Mouse (Mus musculus) heart, adult 18-20 months (tissue): ENCODE data around the gene BC052040. TPM values are rescaled to one million over a fixed set of nuclear protein-coding genes. Genes with fewer than 3 reads are reported as not detected.

Experiments
- DNase-seq, 2 experiments: peaks; one replicate each; pipeline ENCODE4 v3.0.0; 2021 to 2022; ENCODE audit warnings: mixed read lengths in 1 of 2
- total RNA-seq, 2 experiments: library from RNA; stranded (reverse); gene quantifications; 2 replicates each; pipeline ENCODE4 v1.2.3; 2021

BC052040 gene
- total RNA-seq, 2 experiments from 2014 or later = 3.0 to 4.0 TPM

DNA sequence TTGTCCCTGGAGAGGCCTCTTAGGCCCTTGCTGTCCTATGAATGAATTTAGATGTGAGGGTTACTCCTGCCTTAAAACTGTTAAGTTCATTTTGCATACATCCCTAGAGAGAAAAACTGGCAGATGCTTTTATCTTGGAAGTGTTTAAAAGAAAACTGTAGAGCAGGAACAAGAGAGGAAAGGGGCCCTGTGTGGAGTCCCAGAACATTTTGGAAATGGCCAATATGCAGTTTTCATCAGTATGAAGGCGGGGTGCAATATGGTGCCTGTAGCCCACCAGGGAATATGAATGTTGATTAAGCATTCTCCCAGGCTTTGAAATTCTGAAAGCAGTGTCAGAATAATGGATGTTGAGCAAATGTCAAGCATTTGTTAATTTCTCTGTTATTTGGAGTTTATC, 19.8 kb downstream of the BC052040 start:
- DNase-seq = no peak

DNA sequence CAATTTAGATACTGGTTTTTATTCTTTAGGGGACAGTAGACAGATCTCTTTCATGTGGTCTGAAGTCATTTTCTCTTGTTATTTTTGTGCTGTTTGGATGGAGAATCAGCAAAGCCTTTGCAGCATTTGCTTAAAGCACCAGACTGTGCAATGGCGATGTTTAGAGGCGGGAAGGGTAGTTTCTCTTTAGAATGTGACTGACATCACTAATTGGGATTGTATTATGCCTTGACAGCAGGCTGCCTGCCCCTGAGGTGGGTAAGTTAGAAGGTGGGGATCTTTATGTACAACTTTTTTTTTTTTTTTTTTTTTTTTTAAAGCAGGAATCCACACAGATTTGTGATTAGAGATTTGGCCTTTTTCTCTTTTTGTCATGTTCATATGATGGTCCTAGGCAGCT, 20.6 kb downstream of the BC052040 start:
- no peak for DNase-seq

DNA sequence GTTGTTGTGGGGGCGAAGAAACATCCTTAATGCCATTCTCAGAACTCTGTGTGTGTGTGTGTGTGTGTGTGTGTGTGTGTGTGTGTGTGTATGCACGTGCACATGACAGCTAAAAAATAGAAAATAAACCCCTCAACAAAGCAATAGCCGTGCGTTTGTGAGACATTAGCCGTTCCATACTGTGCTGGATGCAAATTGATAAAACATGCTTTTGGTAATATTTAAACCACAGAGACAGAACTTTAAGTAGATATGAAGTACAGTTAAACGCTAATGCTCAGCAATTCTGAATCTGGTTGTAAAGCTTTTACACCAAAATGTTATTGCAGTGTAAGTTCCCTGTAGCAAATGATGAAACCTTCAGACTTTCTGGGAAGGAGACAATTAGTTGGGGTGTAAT, 22.6 kb downstream of the BC052040 start:
- no peak for DNase-seq

DNA sequence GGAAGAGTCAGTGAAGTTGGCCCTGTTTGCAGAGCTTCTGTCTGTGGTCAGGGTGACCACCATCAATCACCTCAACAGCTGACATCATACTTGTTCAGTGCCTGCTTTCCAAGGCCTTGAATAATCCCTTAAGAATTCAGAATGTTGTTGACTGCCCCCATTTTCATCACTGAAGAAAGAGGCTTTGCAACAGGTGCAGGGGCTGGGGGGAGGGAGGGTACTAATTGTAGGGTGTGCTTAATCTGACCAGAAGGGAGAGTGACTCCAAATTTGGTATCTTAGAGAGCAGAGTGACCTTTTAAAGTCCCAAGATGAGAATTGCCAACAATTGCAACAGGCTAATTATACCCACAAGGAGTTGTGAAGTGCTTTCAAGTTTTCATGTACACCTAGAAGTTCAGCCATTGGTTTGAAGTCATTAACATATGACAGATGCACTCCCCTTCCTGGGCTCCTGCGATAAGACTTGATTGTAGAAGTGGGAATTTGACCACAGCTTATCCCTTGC, 24.4 kb downstream of the BC052040 start:
- DNase-seq = no peak

DNA sequence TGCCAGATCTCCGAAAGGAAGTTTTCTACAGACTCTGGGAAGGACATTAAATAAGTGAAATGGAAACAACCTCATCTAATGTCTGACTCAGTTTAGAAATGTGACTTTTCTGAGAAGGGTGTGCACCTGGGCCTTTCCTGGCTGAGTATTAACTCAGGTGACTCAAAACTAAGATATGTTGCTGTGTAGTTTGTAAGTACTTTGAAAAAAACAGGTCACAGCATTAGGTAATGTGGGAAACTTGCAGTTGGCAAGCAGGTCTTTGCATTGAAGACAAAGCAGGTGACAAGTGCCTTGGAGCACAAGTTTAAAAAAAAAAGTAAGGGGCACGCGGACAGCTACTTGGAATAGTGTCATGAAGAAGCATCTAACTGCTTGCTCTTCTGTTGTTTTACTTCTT, 27.5 kb downstream of the BC052040 start:
- DNase-seq = no peak

DNA sequence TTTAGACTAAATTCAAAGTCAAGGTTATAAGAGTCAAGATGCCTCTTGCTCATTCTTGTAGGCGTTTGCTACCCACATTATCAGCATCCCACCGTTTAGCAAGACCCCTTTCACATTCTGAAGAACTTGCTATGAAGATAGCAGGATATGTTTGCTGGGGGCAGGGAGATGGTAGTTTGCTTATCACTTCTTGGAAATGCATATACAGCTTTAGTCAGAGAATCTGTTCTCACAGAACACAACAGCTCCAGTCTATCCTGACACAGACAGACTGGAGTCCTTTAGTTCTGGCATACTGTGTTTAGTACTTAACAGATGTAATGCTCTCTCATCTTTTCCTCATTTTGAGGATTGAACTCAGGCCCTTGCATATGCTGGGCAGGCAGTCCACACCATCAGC, 28.6 kb downstream of the BC052040 start:
- no peak for DNase-seq

DNA sequence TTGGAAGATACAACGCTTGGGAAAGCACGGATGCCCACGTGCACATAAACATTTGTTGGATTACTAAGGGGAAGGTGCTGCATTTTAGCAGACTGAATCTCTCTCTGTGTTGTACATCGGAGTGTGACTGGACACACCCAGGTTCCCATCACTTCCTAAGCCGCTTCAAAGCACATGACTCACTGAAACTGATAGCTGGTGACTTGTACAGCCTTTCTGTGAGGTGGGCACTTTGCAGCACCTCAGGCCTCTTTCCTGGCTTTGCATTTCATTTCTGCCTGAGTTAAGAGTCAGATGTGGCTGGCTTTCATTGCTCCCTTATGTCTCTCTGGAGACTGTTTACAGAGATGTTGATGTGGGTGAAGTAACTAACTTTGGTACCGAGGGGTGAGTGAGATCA, 29.0 kb downstream of the BC052040 start:
- no peak for DNase-seq

DNA sequence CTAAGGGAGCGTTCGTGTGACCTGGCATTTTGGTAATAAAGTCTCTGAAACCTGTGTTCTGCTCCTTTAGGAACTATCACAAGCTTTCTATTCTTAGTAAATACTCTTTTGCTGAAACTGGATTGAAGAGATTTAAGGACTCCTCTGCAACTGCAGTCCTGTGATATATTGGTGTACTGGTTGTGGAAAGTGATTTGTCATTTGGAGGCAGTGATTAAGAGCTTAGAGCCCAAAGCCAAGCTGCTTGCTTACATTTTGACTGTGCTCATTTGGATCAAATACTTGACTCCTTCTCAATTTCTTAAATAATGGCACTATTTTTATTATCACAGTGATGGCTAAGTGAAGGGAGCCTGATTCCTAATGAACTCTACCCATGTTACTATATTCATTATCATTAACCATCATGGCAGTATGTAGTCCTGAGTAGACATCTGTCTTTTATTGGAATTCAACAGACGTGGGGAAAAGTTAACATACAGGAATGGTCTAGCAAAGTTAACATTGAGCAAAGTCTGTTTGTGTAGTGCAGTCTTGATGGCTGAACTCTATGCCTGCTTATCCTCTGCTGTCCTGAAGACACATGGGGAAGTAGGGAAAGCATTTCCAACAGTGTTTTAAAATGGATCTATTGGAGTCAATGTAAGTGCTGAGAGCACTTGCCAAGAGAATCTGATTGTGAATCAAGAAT, 32.5 kb downstream of the BC052040 start:
- DNase-seq = no peak

DNA sequence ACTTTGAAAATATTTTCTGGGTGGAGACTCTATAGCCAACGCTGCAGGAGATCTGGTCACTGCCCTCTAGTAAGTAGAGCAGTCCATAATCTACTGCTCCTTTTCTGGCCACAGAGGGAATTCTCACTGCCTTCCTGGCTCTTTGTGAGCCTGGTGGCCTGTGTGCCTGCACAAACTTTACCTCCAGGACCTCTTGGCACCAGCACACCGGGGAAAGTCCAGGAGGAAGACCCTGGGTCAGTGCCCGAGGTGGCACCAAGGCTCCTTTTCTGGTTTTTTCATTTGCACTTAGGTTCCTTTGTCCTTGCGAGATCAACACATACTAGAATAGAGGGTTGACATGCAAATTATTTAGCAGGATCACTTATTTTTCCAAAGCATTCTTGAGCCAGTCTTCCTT, 47.0 kb downstream of the BC052040 start:
- DNase-seq = no peak

DNA sequence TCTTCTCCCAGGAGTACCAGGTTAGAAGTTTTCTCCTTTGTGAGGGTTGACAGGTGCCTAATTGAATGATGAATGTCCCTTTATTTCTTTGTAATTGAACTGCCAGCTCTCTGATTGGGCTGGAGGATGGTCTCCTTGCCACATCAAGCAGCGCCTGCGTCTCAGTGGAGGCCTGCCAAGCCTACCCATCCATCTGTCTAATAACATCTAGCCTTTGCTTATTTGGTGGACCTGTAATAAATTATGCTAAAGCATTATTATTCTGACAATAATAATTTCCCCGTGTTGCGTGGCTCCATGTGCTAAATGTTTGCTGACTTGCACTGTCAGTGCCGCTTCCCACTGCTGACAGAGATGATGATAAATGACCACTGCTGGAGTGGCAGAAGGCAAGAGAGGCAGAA, 49.5 kb downstream of the BC052040 start:
- DNase-seq = no peak

DNA sequence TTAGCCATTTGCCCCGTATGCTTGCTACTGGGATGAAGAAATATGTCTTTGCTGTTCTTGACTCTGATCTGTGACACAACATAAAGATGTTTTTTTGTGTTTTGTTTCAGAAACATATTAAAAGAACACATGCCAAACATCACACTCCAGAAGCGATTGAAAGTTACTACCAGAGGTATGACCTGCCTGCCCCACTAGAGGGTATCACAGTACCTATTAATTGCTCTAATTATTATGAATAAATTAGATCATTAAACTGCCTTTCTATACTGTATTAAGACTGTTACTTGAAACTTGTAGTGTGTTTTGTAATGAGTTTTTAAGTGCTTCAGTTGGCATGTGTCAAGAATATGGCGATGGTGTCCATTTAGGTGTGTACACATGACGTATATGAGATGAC, 50.3 kb downstream of the BC052040 start:
- no peak for DNase-seq

DNA sequence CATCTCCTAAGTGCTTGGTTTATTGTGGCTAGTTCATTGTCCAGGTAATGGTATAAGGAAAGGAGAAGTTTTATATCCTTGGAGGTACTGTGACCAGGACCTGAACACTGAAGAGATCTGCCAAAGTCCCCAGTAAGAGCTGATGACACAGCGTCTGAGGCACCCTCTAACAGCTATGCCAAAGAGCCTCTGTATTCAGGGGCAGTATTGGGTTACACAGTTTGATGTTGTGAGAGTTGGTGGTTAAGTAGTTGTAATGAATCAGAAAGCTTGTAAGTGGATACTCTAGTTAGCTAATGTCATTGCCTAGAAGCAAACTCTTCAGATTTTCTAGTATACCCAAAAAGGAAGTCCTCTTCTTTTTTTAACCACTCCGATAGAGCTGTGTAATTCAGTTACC, 68.7 kb downstream of the BC052040 start:
- no peak for DNase-seq

DNA sequence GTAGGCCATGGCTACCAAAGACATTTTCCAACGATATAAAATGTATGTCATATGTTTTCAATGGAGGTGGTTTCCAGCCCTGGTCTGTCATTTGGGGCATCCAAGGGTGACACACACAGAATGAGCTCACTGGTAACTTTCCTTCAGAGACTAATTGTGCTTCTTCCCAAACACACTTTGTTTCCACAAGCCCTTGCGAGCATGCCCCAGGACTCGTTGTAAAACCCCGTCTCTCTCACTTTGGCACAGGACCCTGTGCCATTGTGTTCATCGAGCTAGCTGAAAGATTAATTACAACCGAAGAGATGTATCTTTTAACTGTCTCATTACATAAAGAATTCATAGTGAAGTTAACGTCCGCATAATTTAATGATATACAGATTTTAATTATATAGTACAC, 78.2 kb downstream of the BC052040 start:
- DNase-seq = no peak

DNA sequence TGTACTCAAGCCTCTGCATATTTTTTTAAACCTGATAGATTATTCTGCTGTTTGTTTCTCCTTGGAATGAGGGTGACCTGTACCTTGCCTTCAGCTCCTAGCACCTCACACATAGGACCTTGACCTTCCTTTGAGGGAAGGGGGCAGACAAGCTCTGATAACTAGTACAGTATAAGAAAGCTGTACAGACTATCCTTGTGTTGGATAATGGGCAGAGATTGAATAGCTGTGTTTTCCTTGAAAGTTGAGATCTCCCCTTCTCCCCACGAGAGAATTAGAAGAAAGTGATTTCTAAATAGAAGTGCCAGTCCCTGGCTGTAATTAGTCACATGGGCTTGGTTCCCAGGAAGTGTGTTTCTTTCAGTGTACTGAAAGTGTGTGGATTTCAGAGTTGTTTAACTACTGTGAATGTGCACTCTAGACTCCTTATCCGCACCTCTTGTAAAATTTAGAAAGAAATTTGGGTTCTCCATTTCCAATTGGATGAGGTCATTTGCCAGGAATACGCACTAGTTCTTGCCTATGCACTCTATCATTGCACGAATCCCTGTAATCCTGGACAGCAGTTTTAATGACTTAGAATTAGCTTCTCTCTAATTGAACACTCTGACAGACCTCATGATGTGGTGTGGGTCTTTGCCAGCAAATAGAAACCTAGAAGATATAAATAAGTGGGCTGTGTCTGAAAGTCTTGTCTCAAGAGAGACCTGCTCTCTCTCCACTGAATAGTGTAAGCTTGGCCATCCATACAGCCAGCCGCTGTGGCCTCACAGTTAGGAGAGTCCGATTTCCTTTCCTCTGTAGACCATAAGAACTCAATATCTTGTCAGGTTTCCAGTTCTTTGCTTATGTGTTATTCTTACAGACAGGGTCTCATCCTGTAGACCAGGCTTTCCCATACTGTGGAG, 79.0 kb downstream of the BC052040 start:
- no peak for DNase-seq

DNA sequence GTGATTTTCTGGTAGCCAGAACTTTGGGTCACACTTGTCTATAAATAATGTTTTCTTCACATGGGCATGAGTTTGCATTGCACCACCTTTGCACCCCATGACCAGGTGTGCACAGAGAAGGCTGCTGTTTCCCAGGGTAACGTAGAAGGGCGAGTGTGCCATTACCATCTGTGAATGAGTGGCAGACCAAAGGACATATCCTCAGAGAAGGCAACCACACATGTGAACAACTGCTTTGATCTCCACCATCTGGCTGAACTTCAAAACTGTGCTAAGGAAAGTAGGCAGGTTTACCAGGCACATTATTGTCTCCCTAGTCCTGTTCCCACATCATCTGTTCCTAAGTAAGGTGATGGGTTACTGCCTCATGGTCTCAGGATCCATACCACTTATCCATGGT, 86.0 kb downstream of the BC052040 start:
- no peak for DNase-seq

DNA sequence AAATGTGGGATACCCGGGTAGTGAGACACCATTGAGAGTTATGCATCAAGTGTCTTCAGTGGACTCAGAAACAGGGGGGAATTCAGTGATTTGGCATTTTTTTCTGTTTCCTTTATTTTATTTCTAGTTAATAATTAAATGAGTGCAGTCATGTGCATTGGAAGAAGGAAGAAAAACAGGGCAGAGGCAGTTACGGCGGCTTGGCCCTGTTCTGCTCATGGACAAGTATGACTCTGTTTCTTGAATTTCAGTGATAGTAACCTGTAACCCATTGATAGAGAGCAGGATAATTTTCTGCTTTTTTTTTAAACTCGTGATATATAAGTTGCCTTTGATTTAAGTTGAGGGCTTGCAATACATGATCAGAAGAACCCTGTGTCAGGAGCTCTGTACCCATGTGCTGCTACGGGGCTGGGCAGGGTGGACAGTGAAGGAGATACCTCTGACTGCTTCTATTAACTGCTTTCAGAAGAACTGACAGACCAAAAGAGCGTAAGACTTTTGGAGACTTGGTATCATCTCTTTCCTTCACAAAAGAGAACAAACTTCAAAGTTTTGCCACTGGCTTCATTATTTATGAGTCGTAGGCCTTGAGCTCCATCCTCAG, 91.6 kb downstream of the BC052040 start:
- DNase-seq = no peak

DNA sequence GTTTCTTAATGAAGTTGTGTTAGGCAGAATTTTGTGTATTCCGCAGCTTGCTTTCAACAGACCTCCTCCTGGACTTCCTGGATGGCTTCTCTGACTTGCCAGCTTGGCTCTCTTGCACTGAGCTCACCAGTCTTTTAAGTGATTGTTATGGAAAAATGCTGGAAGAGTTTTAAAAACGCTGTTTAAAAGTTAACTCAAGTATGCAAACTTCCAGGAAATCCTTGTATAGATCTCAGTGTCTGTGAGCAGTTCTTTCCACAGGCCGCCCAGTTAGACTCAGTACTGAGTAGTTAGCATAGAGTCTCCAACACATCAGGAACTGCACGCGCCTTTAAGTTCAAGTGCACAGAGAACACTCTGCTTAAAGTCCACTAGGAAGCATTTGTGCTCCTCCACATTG, 97.3 kb downstream of the BC052040 start:
- no peak for DNase-seq

DNA sequence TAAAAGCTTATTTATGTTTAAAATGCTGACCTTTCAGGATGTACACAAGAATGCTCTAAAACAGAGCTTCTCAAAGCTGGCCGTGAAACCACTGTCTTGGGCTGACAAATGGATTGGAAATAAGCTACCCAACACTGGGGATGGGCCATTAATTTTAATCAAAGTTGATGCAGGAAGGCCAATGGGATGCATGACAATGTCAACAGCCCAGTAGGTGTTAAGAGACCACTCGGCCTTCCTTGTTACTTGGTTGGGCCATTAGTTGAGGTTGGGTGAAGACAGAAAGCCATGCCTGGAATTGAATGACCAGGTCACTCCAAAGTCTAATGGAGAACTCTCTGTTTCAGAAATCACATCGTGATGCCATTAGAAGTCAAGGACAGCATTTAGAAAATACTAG, 103.7 kb downstream of the BC052040 start:
- no peak for DNase-seq

DNA sequence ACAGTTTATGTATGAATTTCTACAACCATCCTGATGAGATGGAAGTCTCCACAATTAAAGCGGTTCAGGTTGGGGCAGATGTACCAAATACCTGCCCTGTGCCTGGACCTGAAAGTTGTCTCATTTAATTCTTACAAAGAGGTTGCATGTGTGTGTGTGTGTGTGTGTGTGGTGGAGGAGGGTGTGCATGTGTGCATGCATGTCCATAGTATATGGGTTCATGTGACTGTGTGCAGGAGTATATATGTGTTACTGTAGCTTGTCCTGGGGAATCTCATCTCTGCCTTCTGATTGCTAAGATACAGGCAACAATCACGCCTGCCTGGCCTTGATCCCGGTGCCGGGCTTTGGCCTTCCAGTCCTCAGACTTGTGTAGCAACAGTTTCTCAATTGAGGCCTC, 106.1 kb downstream of the BC052040 start:
- no peak for DNase-seq

DNA sequence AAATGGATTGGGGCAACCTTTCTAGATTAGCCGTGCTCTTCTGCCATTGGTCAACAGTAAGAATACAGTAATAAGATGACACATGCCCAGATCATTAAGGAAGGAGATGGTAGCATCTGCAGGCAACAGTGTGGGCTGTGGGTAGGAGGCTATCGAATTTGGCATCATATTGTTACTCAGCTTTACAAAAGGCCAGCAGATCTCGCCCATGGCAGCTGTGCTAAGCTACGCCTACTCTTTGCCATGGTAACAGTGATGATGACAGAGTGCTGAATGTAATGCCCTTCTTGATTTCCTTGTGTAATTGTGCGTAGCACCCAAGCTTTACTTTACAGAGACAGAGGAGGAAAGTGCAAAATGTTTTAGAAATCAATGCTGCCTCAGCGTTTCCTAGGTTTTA, 106.8 kb downstream of the BC052040 start:
- DNase-seq = no peak

DNA sequence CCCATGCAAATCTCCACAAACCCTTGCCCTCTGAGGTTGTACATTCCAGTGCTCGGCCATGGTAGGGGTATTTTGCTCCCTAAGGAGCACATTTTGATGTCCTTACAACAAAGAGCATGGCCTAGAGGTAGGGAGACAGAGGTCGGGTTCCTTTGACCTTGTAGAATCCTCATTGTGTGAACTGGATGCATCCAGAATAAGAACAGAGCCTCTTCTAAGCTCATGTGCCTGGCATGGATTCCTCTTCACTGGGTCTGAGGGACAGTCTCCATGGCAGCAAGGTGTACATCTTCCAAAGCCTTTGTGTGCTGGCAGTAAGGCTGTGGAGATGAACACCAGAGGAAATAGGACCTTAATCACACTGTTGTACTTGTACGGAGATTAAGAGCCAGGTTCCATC, 112.3 kb downstream of the BC052040 start:
- DNase-seq = no peak

DNA sequence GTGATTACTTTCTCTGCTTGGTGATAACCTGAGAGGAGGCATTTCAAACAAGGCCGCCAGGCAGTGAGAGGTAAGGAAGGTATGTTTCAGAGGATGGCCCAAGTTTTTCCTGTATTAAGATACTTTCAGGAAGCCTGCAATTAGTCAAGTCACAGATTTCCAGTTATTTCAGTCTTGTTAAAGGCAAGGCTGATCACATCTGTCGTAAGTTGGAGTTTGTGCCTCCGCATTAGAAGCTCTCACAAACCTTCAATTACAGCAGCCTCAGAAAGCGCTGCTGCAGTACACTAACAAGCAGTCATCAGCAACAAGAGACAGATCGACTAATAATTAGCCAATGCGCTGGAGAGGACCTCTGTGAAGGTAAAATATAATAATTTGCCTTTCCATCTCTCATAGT, 112.9 kb downstream of the BC052040 start:
- no peak for DNase-seq

DNA sequence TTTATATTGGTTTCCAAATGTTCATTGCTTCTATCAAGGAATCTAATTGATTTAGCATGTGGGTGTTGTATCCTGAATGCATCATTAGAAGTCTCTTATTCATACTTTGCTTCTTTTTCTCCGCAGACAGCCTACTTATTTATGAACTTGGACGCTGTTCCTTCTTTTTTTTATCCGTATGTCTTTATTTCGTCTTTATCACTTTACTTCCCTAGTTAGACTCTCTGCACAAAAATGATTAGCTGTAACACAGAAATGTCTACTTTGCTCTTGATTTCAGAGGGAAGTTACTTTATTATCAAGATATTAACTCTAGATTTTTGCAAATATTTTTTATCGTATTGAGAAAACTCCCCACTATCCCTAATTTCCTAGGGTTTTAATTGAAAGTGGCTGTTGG, 117.5 kb downstream of the BC052040 start:
- DNase-seq = no peak
